Mouse (Mus musculus): ENCODE measurements around the gene Fam83f.

DNA sequence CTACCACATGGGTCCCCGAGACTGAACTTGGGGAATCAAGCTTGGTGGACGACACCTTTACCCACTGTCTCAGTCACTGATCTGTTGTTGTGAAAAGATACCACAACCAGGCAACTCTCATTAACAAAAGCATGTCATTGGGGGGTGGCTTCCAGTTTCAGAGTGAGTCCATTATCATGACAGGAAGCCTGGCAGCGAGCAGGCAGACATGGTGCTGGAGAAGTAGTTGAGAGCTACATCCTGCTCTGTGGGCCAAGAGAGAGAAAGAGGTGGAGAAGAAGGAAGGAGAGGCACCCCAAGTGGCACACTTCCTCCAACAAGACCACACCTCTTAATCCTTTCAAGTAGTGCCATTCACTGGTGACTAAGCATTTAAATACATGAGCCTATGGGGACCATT lies 31.8 kb upstream of the Fam83f start:
- TF ChIP-seq CTCF (IDR thresholded peaks at IDR 0.05; ENCODE audit: borderline replicate concordance, insufficient read depth, low read depth, low read length): no peak
- TF ChIP-seq POLR2A (IDR thresholded peaks at IDR 0.05; ENCODE audit: borderline replicate concordance, insufficient read depth, low read length): no peak
